Mouse (Mus musculus) hindbrain, postnatal 0 days (tissue): ENCODE data around the gene Adap1. TPM values are rescaled to one million over a fixed set of nuclear protein-coding genes. Genes with fewer than 3 reads are reported as not detected.
"Not testable (repeated sequence)": the region's sequence is repeated elsewhere in the genome, so short reads cannot be mapped to it uniquely, and the experiment has no call there.

Experiments used
- ATAC-seq: fragments of 200-750 bp; cut with Nextera tagmentation; 2 replicates; pipeline ENCODE4 v1.8.0; 2017; ENCODE audit warnings: mild to moderate bottlenecking, moderate TSS enrichment, moderate library complexity
- DNase-seq: peaks from one replicate; pipeline ENCODE4 v3.0.0-alpha.2; 2015; ENCODE audit warnings: low spot score
- H3K27ac ChIP-seq: fragments of 300-500 bp; sonication (generic); 2 replicates; pipeline ENCODE4 v1.5.1; 2014; ENCODE audit warnings: mild to moderate bottlenecking
- H3K27me3 ChIP-seq: fragments of 300-500 bp; sonication (generic); 2 replicates; pipeline ENCODE4 v1.6.1; 2014; ENCODE audit warnings: low read length, mixed read lengths; ENCODE audit not compliant: insufficient read depth
- H3K36me3 ChIP-seq: fragments of 300-500 bp; sonication (generic); 2 replicates; pipeline ENCODE4 v1.6.1; 2014; ENCODE audit warnings: low read length, mixed read lengths; ENCODE audit not compliant: insufficient read depth
- H3K4me1 ChIP-seq: fragments of 300-500 bp; sonication (generic); 2 replicates; pipeline ENCODE4 v1.6.1; 2014; ENCODE audit warnings: antibody characterized with exemption, low read length, mixed read lengths; ENCODE audit not compliant: insufficient read depth
- H3K4me2 ChIP-seq: fragments of 300-500 bp; sonication (generic); 2 replicates; pipeline ENCODE4 v1.6.1; 2014; ENCODE audit warnings: low read depth, mild to moderate bottlenecking, low read length, moderate library complexity, mixed read lengths
- H3K4me3 ChIP-seq: fragments of 300-500 bp; sonication (generic); 2 replicates; pipeline ENCODE4 v1.5.1; 2014; ENCODE audit warnings: low read length
- H3K9ac ChIP-seq: fragments of 300-500 bp; sonication (generic); replicated peaks from 2 replicates; pipeline ENCODE4 v1.6.1; 2014; ENCODE audit warnings: mild to moderate bottlenecking, low read length, moderate library complexity, mixed read lengths
- H3K9me3 ChIP-seq: fragments of 300-500 bp; sonication (generic); 2 replicates; pipeline ENCODE4 v1.6.1; 2016; ENCODE audit warnings: low read length, mixed read lengths
- CTCF ChIP-seq: IDR thresholded peaks from 2 replicates; pipeline ENCODE4 v1.5.1; 2016; ENCODE audit warnings: antibody characterized with exemption, control low read depth, low read depth
- WGBS: fragments of 180-500 bp; shearing (Covaris S2); extraction: QIAGEN DNeasy Blood & Tissue Kit; methylation state at CpG from one replicate; pipeline ENCODE4 v1.1.7; 2014; 5-methylcytosine and 5-hydroxymethylcytosine counted together
- polyA plus RNA-seq: library from polyadenylated mRNA; unstranded; fragments of >200 nt; fragmentation: Nextera tagmentation; extraction: Ambion mirVana; gene quantifications from 2 replicates; pipeline ENCODE4 v1.2.1, GENCODE M21; 2015
- total RNA-seq: library from RNA; depleted of rRNA; stranded (reverse); fragments of >200 nt; gene quantifications from 2 replicates; pipeline ENCODE4 v1.2.3, GENCODE M21; 2014

Gene Adap1
- total and polyA plus RNA-seq, 2 experiments from 2014 or later = 128 to 242 TPM

DNA sequence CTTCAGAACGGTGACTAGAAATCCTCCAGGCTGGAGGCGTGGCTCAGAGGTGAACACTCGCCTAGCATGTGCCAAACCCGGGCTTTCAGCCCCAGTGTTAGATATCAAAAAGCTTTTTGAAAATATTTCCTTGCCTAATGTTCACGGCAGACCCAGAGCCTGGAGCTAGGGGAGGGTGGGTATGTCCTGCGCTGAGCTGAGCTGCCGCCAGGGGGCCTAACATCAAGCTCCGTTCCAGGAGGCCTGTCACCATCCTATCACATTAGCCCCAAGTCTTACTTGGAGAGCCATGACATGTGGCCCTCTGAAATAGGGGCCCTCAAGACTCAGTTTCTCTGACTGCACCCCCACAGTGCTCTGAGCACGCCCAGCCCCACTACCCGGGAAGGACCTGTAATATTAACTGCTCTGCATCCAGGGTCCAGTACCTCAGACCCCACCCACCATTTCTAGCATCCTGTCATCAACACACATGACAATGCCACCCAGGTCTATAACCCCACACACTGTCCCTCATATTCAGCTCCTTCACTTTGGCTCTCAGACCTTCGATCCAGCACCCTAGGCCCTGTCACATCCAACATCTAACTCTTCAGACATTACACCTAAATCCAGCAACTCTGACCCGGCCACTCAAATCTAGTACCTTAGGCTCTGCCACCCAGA lies 18.7 kb upstream of the Adap1 start:
- TF ChIP-seq CTCF = peak; percentile 89
- peaks cover 5% of the 10 kb centered on the region for H3K4me1 ChIP-seq
- H3K9me3 ChIP-seq = no peaks in the 10 kb centered on the region
- H3K9ac ChIP-seq = peak overlapping the region; percentile 92
- H3K4me2 ChIP-seq = peak overlapping the region; percentile 82
- H3K27me3 ChIP-seq = no peaks in the 10 kb centered on the region
- peak overlapping the region; percentile 81 for H3K27ac ChIP-seq
- WGBS = 6% methylated on average over 12 of the region's 12 CpGs
- peak overlapping the region; percentile 89 for H3K4me3 ChIP-seq
- ATAC-seq (peak; percentile 73), DNase-seq (peak; percentile 89)
- H3K36me3 ChIP-seq = peaks cover 28% of the 10 kb centered on the region

DNA sequence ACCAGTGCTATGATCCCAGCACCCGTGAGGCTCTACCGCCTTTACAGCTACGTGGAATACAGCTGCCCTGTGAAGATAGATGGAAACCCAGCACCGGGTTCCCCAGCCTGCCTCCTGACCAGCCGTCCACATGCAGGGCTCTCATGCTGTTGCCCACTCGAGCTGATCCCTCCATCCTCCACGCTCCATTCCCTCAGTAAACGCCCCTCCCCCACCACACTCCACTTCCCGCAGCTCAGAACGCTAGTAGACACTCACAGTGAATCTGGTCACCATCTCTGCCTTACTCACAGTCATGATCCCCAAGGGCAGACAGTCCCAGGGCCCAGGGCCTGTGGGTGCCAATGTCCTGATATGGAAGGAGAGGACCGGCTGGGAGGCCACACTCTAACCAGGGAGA lies 13.5 kb upstream of the Adap1 start:
- Histone ChIP-seq H3K9me3 (no peaks in the 10 kb centered on the region), H3K4me1 (peaks cover 4% of the 10 kb centered on the region), H3K9ac (no peak overlapping the region), H3K27ac (no peak overlapping the region), H3K36me3 (peaks cover 51% of the 10 kb centered on the region), H3K4me2 (no peak overlapping the region), H3K27me3 (no peaks in the 10 kb centered on the region), H3K4me3 (no peak overlapping the region)
- DNase-seq = no peak
- TF ChIP-seq CTCF = no peak
- no peak for ATAC-seq
- WGBS = 73% methylated on average over 11 of the region's 11 CpGs

DNA sequence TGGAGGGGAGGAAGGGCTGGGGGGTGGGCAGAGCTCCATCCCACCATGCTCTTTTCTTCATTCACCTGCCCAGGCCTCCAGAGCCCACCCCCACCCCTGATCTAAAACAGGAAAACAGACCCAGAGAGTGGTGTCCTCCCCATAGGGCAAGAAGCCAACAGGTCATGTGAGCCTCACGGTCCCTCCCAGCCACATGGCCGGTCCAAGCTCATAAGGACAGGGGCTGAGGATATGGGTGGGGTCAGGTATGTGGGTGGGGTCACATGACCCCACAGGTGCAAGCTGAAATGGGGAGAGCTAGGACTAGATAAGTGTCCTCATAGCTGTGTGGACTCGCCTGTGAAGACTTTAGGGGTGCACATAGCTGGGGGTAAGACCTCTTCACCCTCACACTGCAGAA lies 13.0 kb upstream of the Adap1 start:
- no peak for ATAC-seq
- Histone ChIP-seq H3K36me3 (peaks cover 51% of the 10 kb centered on the region), H3K9me3 (no peaks in the 10 kb centered on the region), H3K4me3 (no peak overlapping the region), H3K4me2 (no peak overlapping the region), H3K9ac (no peak overlapping the region), H3K27me3 (no peaks in the 10 kb centered on the region), H3K4me1 (no peaks in the 10 kb centered on the region), H3K27ac (no peak overlapping the region)
- no peak for DNase-seq
- no peak for TF ChIP-seq CTCF
- 72% methylated on average over 3 of the region's 3 CpGs for WGBS

DNA sequence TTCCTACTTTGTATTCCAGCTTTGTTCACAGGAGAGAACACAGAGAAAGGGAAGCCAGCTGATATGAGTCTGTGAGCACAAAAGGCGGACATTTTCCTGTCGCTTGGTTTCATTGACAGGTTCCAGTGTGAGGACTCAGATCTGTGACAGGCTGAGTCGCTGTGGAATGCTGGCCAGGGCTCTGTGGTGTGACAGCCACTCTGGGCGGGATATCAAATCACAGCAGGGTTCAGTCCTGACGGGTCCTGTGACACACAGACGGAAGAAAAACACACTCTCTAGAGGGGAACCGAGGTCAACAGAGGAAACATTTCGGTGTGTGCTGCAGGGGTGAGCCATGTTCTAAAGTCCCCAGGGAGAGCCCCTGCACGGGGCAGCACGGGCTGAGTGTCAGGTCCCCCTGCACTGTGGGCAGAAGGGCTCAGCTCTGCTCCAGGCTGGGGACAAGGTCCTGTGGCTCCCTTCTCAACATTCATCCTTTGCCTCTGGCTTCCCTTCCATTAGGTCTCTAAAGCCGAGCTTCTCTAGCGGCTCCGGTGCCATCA lies 12.5 kb upstream of the Adap1 start:
- Histone ChIP-seq H3K27ac (no peak overlapping the region), H3K4me1 (no peaks in the 10 kb centered on the region), H3K9ac (no peak overlapping the region), H3K36me3 (peaks cover 51% of the 10 kb centered on the region), H3K4me2 (no peak overlapping the region), H3K9me3 (no peaks in the 10 kb centered on the region), H3K4me3 (no peak overlapping the region), H3K27me3 (no peaks in the 10 kb centered on the region)
- 62% methylated on average over 13 of the region's 13 CpGs for WGBS
- ATAC-seq (peak; percentile 67; the same call in 1 of the 2 replicates), DNase-seq (peak; percentile 15)
- TF ChIP-seq CTCF = no peak

DNA sequence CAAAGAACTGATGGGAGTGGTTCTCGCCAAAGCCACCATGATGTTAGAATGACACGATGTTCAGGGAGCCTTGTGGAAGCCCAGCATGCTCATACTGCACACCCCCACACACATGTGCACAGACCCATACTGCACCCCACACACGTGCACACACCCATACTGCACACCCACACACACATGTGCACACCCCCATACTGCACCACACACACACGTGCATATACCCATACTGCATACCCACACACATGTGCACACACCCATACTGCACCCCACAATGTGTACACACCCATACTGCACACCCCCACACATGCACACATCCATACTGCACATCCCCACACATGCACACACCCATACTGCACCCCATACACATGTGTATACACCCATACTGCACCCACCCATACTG lies 10.2 kb upstream of the Adap1 start:
- ATAC-seq = no peak
- no peak for TF ChIP-seq CTCF
- no peaks in the 10 kb centered on the region for H3K27me3 ChIP-seq
- H3K36me3 ChIP-seq = peaks cover 37% of the 10 kb centered on the region
- no peak overlapping the region for H3K27ac ChIP-seq
- H3K9ac ChIP-seq = no peak overlapping the region
- H3K4me3 ChIP-seq = no peak overlapping the region
- no peak overlapping the region for H3K4me2 ChIP-seq
- H3K4me1 ChIP-seq = no peaks in the 10 kb centered on the region
- H3K9me3 ChIP-seq = no peaks in the 10 kb centered on the region
- no peak for DNase-seq
- 90% methylated on average over 4 of the region's 4 CpGs for WGBS

DNA sequence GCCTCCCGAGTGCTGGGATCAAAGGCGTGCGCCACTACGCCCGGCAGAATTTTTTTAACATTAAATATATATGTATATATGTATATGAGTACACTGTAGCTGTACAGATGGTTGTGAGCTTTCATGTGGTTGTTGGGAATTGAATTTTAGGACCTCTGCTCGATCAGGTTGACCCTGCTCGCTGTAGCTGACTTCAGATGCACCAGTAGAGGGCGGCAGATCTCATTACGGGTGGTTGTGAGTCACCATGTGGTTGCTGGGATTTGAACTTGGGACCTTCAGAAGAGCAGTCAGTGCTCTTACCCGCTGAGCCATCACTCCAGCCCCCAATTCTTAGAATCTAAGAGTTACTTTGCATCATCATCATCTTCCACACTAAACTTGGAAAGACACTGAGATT lies 9.0 kb upstream of the Adap1 start:
- ATAC-seq, H3K27me3 ChIP-seq, H3K4me2 ChIP-seq, H3K9ac ChIP-seq, H3K9me3 ChIP-seq, H3K4me1 ChIP-seq, H3K4me3 ChIP-seq, H3K27ac ChIP-seq, DNase-seq: not testable (repeated sequence)
- peak; percentile 25; the same call in 1 of the 2 replicates for TF ChIP-seq CTCF
- 89% methylated on average over 10 of the region's 10 CpGs for WGBS
- peaks cover 25% of the 10 kb centered on the region; the same call in 1 of the 2 replicates for H3K36me3 ChIP-seq
